Mouse (Mus musculus) thymus, postnatal 36 days (tissue): ENCODE data around the gene Knstrn.
A peak's percentile ranks its signal among the peaks of the same experiment; 100 is the strongest.

Experiments
- DNase-seq, 2 experiments: peaks; one replicate each; pipeline ENCODE4 v3.0.0; 2022; ENCODE audit warnings: mixed read lengths in 2 of 2

Gene Knstrn

GRCm38 (mm10) chr2:118871032-118871431 is 57.2 kb downstream of the Knstrn start:
- DNase-seq: no peak

- DNase-seq: no peak
Measured at GRCm38 (mm10) chr2:118873018-118873417, 59.2 kb downstream of the Knstrn start.

GRCm38 (mm10) chr2:118873890-118874430 is 60.2 kb downstream of the Knstrn start:
- DNase-seq: no peak

GRCm38 (mm10) chr2:118875316-118875715 is 61.5 kb downstream of the Knstrn start:
- DNase-seq: no peak

- no peak for DNase-seq
Measured at GRCm38 (mm10) chr2:118876453-118876852, 62.6 kb downstream of the Knstrn start.

- DNase-seq: no peak
Measured at GRCm38 (mm10) chr2:118881019-118881418, 67.2 kb downstream of the Knstrn start.

- DNase-seq: no peak
Measured at GRCm38 (mm10) chr2:118881956-118882355, 68.2 kb downstream of the Knstrn start.

- DNase-seq: peak; percentile 79 to 87
Measured at GRCm38 (mm10) chr2:118882840-118883679, 69.3 kb downstream of the Knstrn start.

GRCm38 (mm10) chr2:118887440-118887839 is 73.6 kb downstream of the Knstrn start:
- no peak for DNase-seq

- DNase-seq: no peak
Measured at GRCm38 (mm10) chr2:118887845-118888548, 74.2 kb downstream of the Knstrn start.

- no peak for DNase-seq
Measured at GRCm38 (mm10) chr2:118891173-118891572, 77.4 kb downstream of the Knstrn start.

- DNase-seq: peak; percentile 72 to 78
Measured at GRCm38 (mm10) chr2:118895990-118896913, 82.4 kb downstream of the Knstrn start.

- DNase-seq: peak in 1 of 2 experiments; percentile 50
Measured at GRCm38 (mm10) chr2:118896914-118897291, 83.1 kb downstream of the Knstrn start.

GRCm38 (mm10) chr2:118897392-118897791 is 83.6 kb downstream of the Knstrn start:
- DNase-seq: no peak

- no peak for DNase-seq
Measured at GRCm38 (mm10) chr2:118897808-118898207, 84.0 kb downstream of the Knstrn start.

GRCm38 (mm10) chr2:118898771-118899170 is 85.0 kb downstream of the Knstrn start:
- no peak for DNase-seq

- no peak for DNase-seq
Measured at GRCm38 (mm10) chr2:118899306-118899705, 85.5 kb downstream of the Knstrn start.

- DNase-seq: peak; percentile 16 to 39
Measured at GRCm38 (mm10) chr2:118899981-118900825, 86.4 kb downstream of the Knstrn start, which contains the start of gene Bahd1. TSS of gene Bahd1 (plus strand) at chr2:118900377.

- peak in 1 of 2 experiments; percentile 44 for DNase-seq
Measured at GRCm38 (mm10) chr2:118900826-118901140, 87.0 kb downstream of the Knstrn start.

GRCm38 (mm10) chr2:118901175-118902031 is 87.6 kb downstream of the Knstrn start:
- peak; percentile 98 to 99 for DNase-seq
